In genomic region chr2:167299861-167300667, GRCm38 (mm10) we compare ENCODE assay signal across 8 mouse cellular contexts. TPM values are rescaled to one million over a fixed set of nuclear protein-coding genes. Genes with fewer than 3 reads are reported as not detected.
A peak's percentile ranks its signal among the peaks of the same experiment; 100 is the strongest.
DNase-seq lines count a peak whose midpoint lies in the region; ATAC-seq and TF ChIP-seq lines count a peak whose summit lies in the region.
"Had no signal": no experiment of that assay in that cellular context is flagged by ENCODE, and none has a peak within 500 bp of the region (broad histone marks: within the 10 kb centered on the region; RNA-seq: fewer than 3 reads in every experiment).

No protein-coding gene starts in this region.

- no peak overlapping the region for H3K4me3 ChIP-seq in midbrain, embryonic 10.5 days
- H3K4me3 ChIP-seq in midbrain, postnatal 0 days (ENCODE audit: low read depth, low read length), result no peak overlapping the region
- H3K4me3 ChIP-seq in intestine, embryonic 16.5 days (ENCODE audit: low read length), result no peak overlapping the region
- no peak overlapping the region for H3K4me3 ChIP-seq in liver, postnatal 0 days (ENCODE audit: low read depth, low read length)

- H3K36me3 ChIP-seq in midbrain, embryonic 10.5 days, result peaks cover 42% of the 10 kb centered on the region
- peaks cover 50% of the 10 kb centered on the region for H3K36me3 ChIP-seq in midbrain, postnatal 0 days (ENCODE audit: insufficient read depth, low read length)
- H3K36me3 ChIP-seq in intestine, embryonic 16.5 days (ENCODE audit: control insufficient read depth, insufficient read depth, low read length), result no peaks in the 10 kb centered on the region
- peaks cover 19% of the 10 kb centered on the region for H3K36me3 ChIP-seq in liver, postnatal 0 days (replicated peaks; ENCODE audit: insufficient read depth, low read length)

- H3K27ac ChIP-seq in midbrain, embryonic 10.5 days (replicated peaks), result peak overlapping the region; percentile 75
- H3K27ac ChIP-seq in midbrain, postnatal 0 days (ENCODE audit: low read depth, low read length), result no peak overlapping the region
- peak overlapping the region; percentile 21; the same call in 1 of the 2 replicates for H3K27ac ChIP-seq in intestine, embryonic 16.5 days (ENCODE audit: low read length)
- H3K27ac ChIP-seq in liver, postnatal 0 days (ENCODE audit: low read depth), result peak overlapping the region; percentile 66

- no peak for ATAC-seq in midbrain, postnatal 0 days (ENCODE audit: low FRiP score)
- ATAC-seq in intestine, embryonic 16.5 days, result peak; percentile 40; the same call in 1 of the 2 replicates
- ATAC-seq in liver, postnatal 0 days, result peak; percentile 24
- ATAC-seq: Patski had no signal

- H3K9ac ChIP-seq in midbrain, postnatal 0 days (replicated peaks; ENCODE audit: low read length, poor library complexity, severe bottlenecking), result no peak overlapping the region
- H3K9ac ChIP-seq in intestine, embryonic 16.5 days (ENCODE audit: low read depth, low read length), result peak overlapping the region; percentile 35; the same call in 1 of the 2 replicates
- peak overlapping the region; percentile 41; the same call in 1 of the 2 replicates for H3K9ac ChIP-seq in liver, postnatal 0 days (replicated peaks)

- 80% methylated on average over 6 of the region's 6 CpGs for WGBS in midbrain, embryonic 10.5 days
- 72% methylated on average over 6 of the region's 6 CpGs for WGBS in midbrain, postnatal 0 days
- WGBS in intestine, embryonic 16.5 days, result 68% methylated on average over 6 of the region's 6 CpGs
- WGBS in liver, postnatal 0 days (ENCODE audit: insufficient replicate concordance), result 49% methylated on average over 6 of the region's 6 CpGs

- TF ChIP-seq EP300 in liver, postnatal 0 days (IDR thresholded peaks at IDR 0.05; ENCODE audit: low read depth), result no peak

- H3K4me2 ChIP-seq in midbrain, postnatal 0 days (ENCODE audit: low read depth, low read length, poor library complexity, severe bottlenecking), result no peak overlapping the region
- no peak overlapping the region for H3K4me2 ChIP-seq in intestine, embryonic 16.5 days (ENCODE audit: low read depth, low read length)
- H3K4me2 ChIP-seq in liver, postnatal 0 days (ENCODE audit: low read depth, low read length), result no peak overlapping the region

- TF ChIP-seq CTCF in midbrain, postnatal 0 days (IDR thresholded peaks at IDR 0.05), result no peak
- no peak for TF ChIP-seq CTCF in liver, postnatal 0 days (IDR thresholded peaks at IDR 0.05; ENCODE audit: low read depth)

- H3K9me3 ChIP-seq in midbrain, embryonic 10.5 days (replicated peaks), result no peaks in the 10 kb centered on the region
- no peaks in the 10 kb centered on the region for H3K9me3 ChIP-seq in midbrain, postnatal 0 days (ENCODE audit: low read length)
- no peaks in the 10 kb centered on the region for H3K9me3 ChIP-seq in intestine, embryonic 16.5 days (ENCODE audit: control insufficient read depth, low read length)
- no peaks in the 10 kb centered on the region for H3K9me3 ChIP-seq in liver, postnatal 0 days (ENCODE audit: low read length)

- peaks cover 22% of the 10 kb centered on the region for H3K4me1 ChIP-seq in midbrain, embryonic 10.5 days
- H3K4me1 ChIP-seq in midbrain, postnatal 0 days (ENCODE audit: insufficient read depth, low read length), result no peaks in the 10 kb centered on the region
- H3K4me1 ChIP-seq in intestine, embryonic 16.5 days (ENCODE audit: control insufficient read depth, insufficient read depth, low read length), result peaks cover 13% of the 10 kb centered on the region
- H3K4me1 ChIP-seq in liver, postnatal 0 days (ENCODE audit: insufficient read depth), result peaks cover 9% of the 10 kb centered on the region

- no peaks in the 10 kb centered on the region for H3K27me3 ChIP-seq in midbrain, embryonic 10.5 days (ENCODE audit: low read depth, poor library complexity, severe bottlenecking)
- H3K27me3 ChIP-seq in midbrain, postnatal 0 days (ENCODE audit: insufficient read depth, low read length), result no peaks in the 10 kb centered on the region
- no peaks in the 10 kb centered on the region for H3K27me3 ChIP-seq in intestine, embryonic 16.5 days (replicated peaks; ENCODE audit: control insufficient read depth, insufficient read depth, low read length)
- no peaks in the 10 kb centered on the region for H3K27me3 ChIP-seq in liver, postnatal 0 days (ENCODE audit: insufficient read depth, low read length)
- H3K27me3 ChIP-seq: Patski had no signal

- no peak for DNase-seq in midbrain, embryonic 10.5 days (ENCODE audit: low spot score)
- no peak for DNase-seq in midbrain, postnatal 0 days (ENCODE audit: low spot score)
- DNase-seq in cerebellum, adult 9-10 months, result peak; percentile 81
- peak; percentile 15 to 22 for DNase-seq in frontal cortex, postnatal 10 days (ENCODE audit: low spot score in 2 of 2)
- DNase-seq in liver, postnatal 0 days, result no peak
- DNase-seq in thymus, postnatal 25 days, result peak; percentile 8

RNA-seq across cellular contexts. Expression of gene B4galt5, which starts 48.9 kb away (rescaled TPM):
- polyA plus RNA-seq in midbrain, embryonic 10.5 days (2016; fragmentation: Nextera tagmentation; extraction: Ambion mirVana), result 9.1 and 9.9 TPM in 2 replicates
- 64.1 and 88.3 TPM in 2 replicates for total RNA-seq in midbrain, postnatal 0 days (2014; rRNA removed)
- polyA plus RNA-seq in midbrain, postnatal 0 days (2015; fragmentation: Nextera tagmentation; extraction: Ambion mirVana), result 29.1 and 35.6 TPM in 2 replicates
- 7.2 and 8.1 TPM in 2 replicates for polyA plus RNA-seq in intestine, embryonic 16.5 days (2015; fragmentation: Nextera tagmentation; extraction: Ambion mirVana)
- polyA plus RNA-seq in liver, postnatal 0 days (2015; fragmentation: Nextera tagmentation; extraction: Ambion mirVana), result 3.2 and 4.2 TPM in 2 replicates

RNA-seq across cellular contexts. Expression of gene Ptgis, which starts 59.7 kb away (rescaled TPM):
- polyA plus RNA-seq in midbrain, embryonic 10.5 days (2016; fragmentation: Nextera tagmentation; extraction: Ambion mirVana), result 11.7 and 12.7 TPM in 2 replicates
- 4.3 and 6.1 TPM in 2 replicates for total RNA-seq in midbrain, postnatal 0 days (2014; rRNA removed)
- 3.9 and 4.7 TPM in 2 replicates for polyA plus RNA-seq in midbrain, postnatal 0 days (2015; fragmentation: Nextera tagmentation; extraction: Ambion mirVana)
- 12.0 and 12.8 TPM in 2 replicates for polyA plus RNA-seq in intestine, embryonic 16.5 days (2015; fragmentation: Nextera tagmentation; extraction: Ambion mirVana)
- polyA plus RNA-seq in liver, postnatal 0 days (2015; fragmentation: Nextera tagmentation; extraction: Ambion mirVana), result 1.1 and 1.8 TPM in 2 replicates

Comparison
In these comparisons a context has a peak if more than half of its experiments do, and no peak if none do; other contexts are left out.
1. DNase-seq: peak in cerebellum, adult 9-10 months (single experiment), frontal cortex, postnatal 10 days (2 of 2) and thymus, postnatal 25 days (single experiment); none in midbrain, embryonic 10.5 days (single experiment), midbrain, postnatal 0 days (single experiment) and liver, postnatal 0 days (single experiment).